Comparison of ENCODE assay signal across 10 mouse cellular contexts in genomic region chr3:51941781-51942180, GRCm38 (mm10).
DNase-seq lines count a peak whose midpoint lies in the region; ATAC-seq lines count a peak whose summit lies in the region.
"Had no signal": no experiment of that assay in that cellular context is flagged by ENCODE, and none has a peak within 500 bp of the region (broad histone marks: within the 10 kb centered on the region; RNA-seq: fewer than 3 reads in every experiment).

No protein-coding gene starts in this region.

- H3K9ac ChIP-seq in hindbrain, embryonic 11.5 days (ENCODE audit: low read depth, low read length), result no peak overlapping the region
- H3K9ac ChIP-seq: lung, embryonic 15.5 days had no signal

- no peaks in the 10 kb centered on the region for H3K36me3 ChIP-seq in hindbrain, embryonic 11.5 days (ENCODE audit: control insufficient read depth, insufficient read depth, low read length)
- H3K36me3 ChIP-seq: lung, embryonic 15.5 days had no signal

- ATAC-seq in hindbrain, embryonic 11.5 days (ENCODE audit: low FRiP score), result no peak
- ATAC-seq: Patski had no signal

- no peak overlapping the region for H3K27ac ChIP-seq in hindbrain, embryonic 11.5 days (ENCODE audit: low read depth, low read length)
- H3K27ac ChIP-seq: lung, embryonic 15.5 days had no signal

- DNase-seq in MN1 (ENCODE audit: low spot score), result peak; percentile 74
- peak; percentile 84 for DNase-seq in brain, adult 2 months (ENCODE audit: low read depth, low spot score)
- peak; percentile 38 for DNase-seq in heart, postnatal 25 days (ENCODE audit: low spot score)
- DNase-seq in left cerebral cortex, postnatal 14 days (ENCODE audit: low spot score in 2 of 2), result peak; percentile 48 to 81
- no peak for DNase-seq in thymus, postnatal 10 days (ENCODE audit: low spot score in 2 of 2)
- no peak for DNase-seq in cerebellum, adult 8-10 months
- no peak for DNase-seq in retina, postnatal 1 day
- DNase-seq in hindbrain, embryonic 11.5 days (ENCODE audit: low spot score), result no peak

- WGBS in hindbrain, embryonic 11.5 days, result 83% methylated on average over 8 of the region's 8 CpGs

- H3K4me1 ChIP-seq in hindbrain, embryonic 11.5 days (replicated peaks; ENCODE audit: control insufficient read depth, insufficient read depth, low read length), result no peaks in the 10 kb centered on the region

- H3K27me3 ChIP-seq in hindbrain, embryonic 11.5 days (ENCODE audit: control insufficient read depth, insufficient read depth, low read length), result no peaks in the 10 kb centered on the region
- H3K27me3 ChIP-seq: lung, embryonic 15.5 days; Patski had no signal

- no peak overlapping the region for H3K4me3 ChIP-seq in hindbrain, embryonic 11.5 days (ENCODE audit: low read depth, low read length)
- H3K4me3 ChIP-seq: lung, embryonic 15.5 days had no signal

- H3K4me2 ChIP-seq in hindbrain, embryonic 11.5 days (replicated peaks; ENCODE audit: low read depth, low read length), result no peak overlapping the region
- H3K4me2 ChIP-seq: lung, embryonic 15.5 days had no signal

- intact Hi-C loops in heart, postnatal 25 days (cut with DNase I), result no loop called here
- intact Hi-C loops in left cerebral cortex, postnatal 14 days (cut with DNase I), result no loop called here

- H3K9me3 ChIP-seq in hindbrain, embryonic 11.5 days (ENCODE audit: control insufficient read depth, low read length), result no peaks in the 10 kb centered on the region
- H3K9me3 ChIP-seq: lung, embryonic 15.5 days had no signal

Comparison
In these comparisons a context has a peak if more than half of its experiments do, and no peak if none do; other contexts are left out.
1. DNase-seq: peak in MN1 (single experiment), brain, adult 2 months (single experiment), heart, postnatal 25 days (single experiment) and left cerebral cortex, postnatal 14 days (2 of 2); none in thymus, postnatal 10 days (0 of 2), cerebellum, adult 8-10 months (single experiment), retina, postnatal 1 day (single experiment) and hindbrain, embryonic 11.5 days (single experiment).